In genomic region chr2:75832781-75833180, GRCm38 (mm10) we compare ENCODE assay signal across 8 mouse cellular contexts. TPM values are rescaled to one million over a fixed set of nuclear protein-coding genes. Genes with fewer than 3 reads are reported as not detected.
DNase-seq lines count a peak whose midpoint lies in the region; ATAC-seq and TF ChIP-seq lines count a peak whose summit lies in the region.

No protein-coding gene starts in this region.

- no peaks in the 10 kb centered on the region for H3K9me3 ChIP-seq in hindbrain, postnatal 0 days (ENCODE audit: low read length)
- H3K9me3 ChIP-seq in neural tube, embryonic 12.5 days, result no peaks in the 10 kb centered on the region

- intact Hi-C loops in gastrocnemius, postnatal 36 days (cut with DNase I), result no loop called here

- TF ChIP-seq CTCF in liver, adult 2 months (IDR thresholded peaks at IDR 0.05; ENCODE audit: low read depth, low read length), result no peak
- TF ChIP-seq CTCF in bone marrow macrophage, adult 2 months (IDR thresholded peaks at IDR 0.05; ENCODE audit: low read depth, low read length), result no peak
- TF ChIP-seq CTCF in hindbrain, postnatal 0 days (IDR thresholded peaks at IDR 0.05; ENCODE audit: low read depth), result no peak

- no peak for TF ChIP-seq POLR2A in liver, adult 2 months (IDR thresholded peaks at IDR 0.05; ENCODE audit: extremely low read depth, insufficient read depth, low read length)
- TF ChIP-seq POLR2A in bone marrow macrophage, adult 2 months (IDR thresholded peaks at IDR 0.05; ENCODE audit: borderline replicate concordance, low read depth, low read length), result no peak

- H3K36me3 ChIP-seq in liver, adult 2 months (ENCODE audit: control insufficient read depth, insufficient read depth, low read length), result no peaks in the 10 kb centered on the region
- H3K36me3 ChIP-seq in hindbrain, postnatal 0 days (ENCODE audit: insufficient read depth, low read length), result no peaks in the 10 kb centered on the region
- H3K36me3 ChIP-seq in neural tube, embryonic 12.5 days, result no peaks in the 10 kb centered on the region

- no peak overlapping the region; the same call in 1 of the 2 replicates for H3K27ac ChIP-seq in liver, adult 2 months (replicated peaks; ENCODE audit: insufficient read depth, low read depth, low read length)
- H3K27ac ChIP-seq in bone marrow macrophage, adult 2 months (ENCODE audit: insufficient read depth, low read depth, low read length), result peak overlapping the region; percentile 54
- H3K27ac ChIP-seq in hindbrain, postnatal 0 days, result peak overlapping the region; percentile 76; the same call in 1 of the 2 replicates
- no peak overlapping the region for H3K27ac ChIP-seq in neural tube, embryonic 12.5 days

- no peak for ATAC-seq in hindbrain, postnatal 0 days
- no peak for ATAC-seq in neural tube, embryonic 12.5 days (ENCODE audit: low FRiP score, low read depth)

- 3% methylated on average over 5 of the region's 5 CpGs for WGBS in liver, adult 2 months
- 0% methylated on average over 5 of the region's 5 CpGs for WGBS in hindbrain, postnatal 0 days
- WGBS in neural tube, embryonic 12.5 days, result 1% methylated on average over 5 of the region's 5 CpGs

- DNase-seq in liver, adult 2 months (ENCODE audit: extremely low read depth, low read depth, low spot score), result no peak
- DNase-seq in liver, result no peak
- DNase-seq in hindbrain, postnatal 0 days (ENCODE audit: low spot score), result no peak
- DNase-seq in c-Kit-positive CD71-positive TER-119-positive erythroid progenitor cells, embryonic 14.5 days (ENCODE audit: low spot score), result no peak
- no peak for DNase-seq in cerebellum, adult 18-20 months
- no peak for DNase-seq in gastrocnemius, postnatal 36 days

- H3K4me2 ChIP-seq in hindbrain, postnatal 0 days (ENCODE audit: low read depth, low read length), result peak overlapping the region; percentile 86
- peak overlapping the region; percentile 69 for H3K4me2 ChIP-seq in neural tube, embryonic 12.5 days (replicated peaks)

- peaks cover 21% of the 10 kb centered on the region; the same call in 1 of the 2 replicates for H3K79me2 ChIP-seq in liver, adult 2 months (ENCODE audit: control insufficient read depth, insufficient read depth, low read length)

- H3K4me1 ChIP-seq in liver, adult 2 months (ENCODE audit: control insufficient read depth, insufficient read depth, low read length), result no peaks in the 10 kb centered on the region
- H3K4me1 ChIP-seq in bone marrow macrophage, adult 2 months (ENCODE audit: control insufficient read depth, insufficient read depth, low read length), result peaks cover 47% of the 10 kb centered on the region
- peaks cover 9% of the 10 kb centered on the region for H3K4me1 ChIP-seq in hindbrain, postnatal 0 days (ENCODE audit: insufficient read depth, low read length)
- H3K4me1 ChIP-seq in neural tube, embryonic 12.5 days, result peaks cover 15% of the 10 kb centered on the region

- peak overlapping the region; percentile 92 for H3K4me3 ChIP-seq in liver, adult 2 months (ENCODE audit: insufficient read depth, low read depth, low read length)
- peak overlapping the region; percentile 95 for H3K4me3 ChIP-seq in bone marrow macrophage, adult 2 months (ENCODE audit: insufficient read depth, low read length)
- peak overlapping the region; percentile 77 for H3K4me3 ChIP-seq in hindbrain, postnatal 0 days (ENCODE audit: low read length)
- H3K4me3 ChIP-seq in neural tube, embryonic 12.5 days, result peak overlapping the region; percentile 75

- H3K27me3 ChIP-seq in liver, adult 2 months (ENCODE audit: control insufficient read depth, insufficient read depth, low read length), result no peaks in the 10 kb centered on the region
- H3K27me3 ChIP-seq in hindbrain, postnatal 0 days (ENCODE audit: insufficient read depth, low read length), result no peaks in the 10 kb centered on the region
- H3K27me3 ChIP-seq in neural tube, embryonic 12.5 days (replicated peaks), result no peaks in the 10 kb centered on the region

- peak overlapping the region; percentile 87 for H3K9ac ChIP-seq in liver, adult 2 months (ENCODE audit: low read depth, low read length)
- peak overlapping the region; percentile 83 for H3K9ac ChIP-seq in hindbrain, postnatal 0 days (replicated peaks; ENCODE audit: low read length)
- peak overlapping the region; percentile 85 for H3K9ac ChIP-seq in neural tube, embryonic 12.5 days

RNA-seq across cellular contexts. Expression of gene Agps, which starts 0.8 kb away (rescaled TPM):
- total RNA-seq in liver, adult 2 months (2014; rRNA removed), result 10.6 and 10.9 TPM in 2 replicates
- 1.3 and 1.6 TPM in 2 replicates for polyA plus RNA-seq in liver, adult 2 months (2012; rRNA removed)
- 31.7 and 36.1 TPM in 2 replicates for polyA plus RNA-seq in bone marrow macrophage, adult 2 months (2012; ENCODE audit: insufficient read depth, insufficient read length, missing spikeins)
- total RNA-seq in hindbrain, postnatal 0 days (2014; rRNA removed), result 32.7 and 40.0 TPM in 2 replicates
- 17.1 and 17.8 TPM in 2 replicates for polyA plus RNA-seq in hindbrain, postnatal 0 days (2015; fragmentation: Nextera tagmentation; extraction: Ambion mirVana)
- 52.1 and 56.2 TPM in 2 replicates for polyA plus RNA-seq in neural tube, embryonic 12.5 days (2016; fragmentation: Nextera tagmentation; extraction: Ambion mirVana)
- 10 to 100 TPM; 21.6 to 24.0 TPM for total RNA-seq in gastrocnemius, postnatal 36 days (2021)

Comparison
In these comparisons a context has a peak if more than half of its experiments do, and no peak if none do; other contexts are left out.
1. H3K27ac ChIP-seq: peak in bone marrow macrophage, adult 2 months (single experiment) and hindbrain, postnatal 0 days (single experiment); none in liver, adult 2 months (single experiment) and neural tube, embryonic 12.5 days (single experiment).
2. Peak in every context shown above with its lines, with median percentiles within 50 percentile points of each other: H3K4me3 ChIP-seq and H3K9ac ChIP-seq.